Mouse (Mus musculus) ES-E14 (cell line): ENCODE data around the gene Znfx1. TPM values are rescaled to one million over a fixed set of nuclear protein-coding genes. Genes with fewer than 3 reads are reported as not detected.

ENCODE experiments used
- DNase-seq: peaks from one replicate; pipeline ENCODE4 v3.0.0-alpha.2; 2013; ENCODE audit warnings: low read depth, low spot score
- H3K27ac ChIP-seq: 2 replicates; pipeline ENCODE4 v1.5.1; 2012; ENCODE audit warnings: low read depth, mild to moderate bottlenecking, low read length, moderate library complexity, mixed read lengths; ENCODE audit not compliant: poor library complexity, insufficient read depth, severe bottlenecking
- H3K36me3 ChIP-seq: 2 replicates; pipeline ENCODE4 v1.6.1; 2012; ENCODE audit warnings: mild to moderate bottlenecking, low read length, moderate library complexity, mixed read lengths; ENCODE audit not compliant: control insufficient read depth, poor library complexity, insufficient read depth, severe bottlenecking
- H3K4me1 ChIP-seq, 2 experiments: fragments of 150-350 bp in 1 of 2; sonication (generic) in 1 of 2; 2 replicates each; pipeline ENCODE4 v1.6.1; 2012; ENCODE audit warnings: low read length in 2 of 2, mild to moderate bottlenecking in 1 of 2, mixed read lengths in 1 of 2; ENCODE audit not compliant: control insufficient read depth in 2 of 2, insufficient read depth in 2 of 2, poor library complexity in 1 of 2
- H3K4me3 ChIP-seq, 2 experiments: fragments of 150-350 bp in 1 of 2; sonication (generic) in 1 of 2; 2 replicates each; pipeline ENCODE4 v1.5.1; 2012; ENCODE audit warnings: low read length in 2 of 2, low read depth in 1 of 2, mild to moderate bottlenecking in 1 of 2, mixed read lengths in 1 of 2; ENCODE audit not compliant: insufficient read depth in 1 of 2, poor library complexity in 1 of 2, severe bottlenecking in 1 of 2
- H3K9ac ChIP-seq: 2 replicates; pipeline ENCODE4 v1.6.1; 2012; ENCODE audit warnings: low read depth, mild to moderate bottlenecking, low read length, mixed read lengths; ENCODE audit not compliant: poor library complexity, insufficient read depth, severe bottlenecking
- H3K9me3 ChIP-seq: fragments of 150-350 bp; sonication (generic); 2 replicates; pipeline ENCODE4 v1.6.1; 2012; ENCODE audit warnings: low read depth, mild to moderate bottlenecking, low read length; ENCODE audit not compliant: control insufficient read depth, insufficient read depth
- CHD2 ChIP-seq: IDR thresholded peaks from 2 replicates; pipeline ENCODE4 v1.6.1; 2014; ENCODE audit warnings: mild to moderate bottlenecking, low read depth, low read length, inconsistent platforms
- HCFC1 ChIP-seq: IDR thresholded peaks from 2 replicates; pipeline ENCODE4 v1.6.1; 2012; ENCODE audit warnings: low read length, inconsistent platforms, borderline replicate concordance; ENCODE audit not compliant: insufficient read depth
- MAFK ChIP-seq: IDR thresholded peaks from 2 replicates; pipeline ENCODE4 v1.6.1; 2014; ENCODE audit warnings: mild to moderate bottlenecking, low read depth, low read length, inconsistent platforms; ENCODE audit not compliant: insufficient read depth
- ZC3H11A ChIP-seq: IDR thresholded peaks from 2 replicates; pipeline ENCODE4 v1.6.1; 2012; ENCODE audit warnings: low read depth, mild to moderate bottlenecking, inconsistent platforms, low read length, borderline replicate concordance
- ZNF384 ChIP-seq: IDR thresholded peaks from 2 replicates; pipeline ENCODE4 v1.6.1; 2012; ENCODE audit warnings: low read depth, low read length, inconsistent platforms
- in situ Hi-C, 2 experiments: fragments of 600-800 bp; cut with MboI; formaldehyde crosslinking; loops; one replicate each; pipeline ENCODE4 v1.15.1; 2025; ENCODE audit warnings: low sequenced_read_pairs in 2 of 2, inconsistent platforms in 1 of 2; ENCODE audit not compliant: unreplicated experiment in 2 of 2
- total RNA-seq: library from RNA; depleted of rRNA; stranded (reverse); fragments of 300-350 nt; gene quantifications from 2 replicates; pipeline ENCODE4 v1.2.3, GENCODE M21; 2012

The Znfx1 gene
- total RNA-seq, 1 experiment = 15.3 TPM

- Histone ChIP-seq H3K36me3 (peaks cover 40% of the 10 kb centered on the region), H3K27ac (peak overlapping the region; percentile 12; the same call in 1 of the 2 replicates), H3K4me3 (peak overlapping the region in 1 of 2 experiments; percentile 44; a peak in 3 of 4 replicates), H3K9me3 (no peaks in the 10 kb centered on the region), H3K4me1 (peaks cover 10 to 12% of the 10 kb centered on the region in 2 experiments), H3K9ac (peak overlapping the region; percentile 57; the same call in 1 of the 2 replicates)
- in situ Hi-C loops = no loop called here
- DNase-seq = no peak
- TF ChIP-seq HCFC1 = no peak
These were observed 3.3 kb downstream of the Znfx1 start for GRCm38 (mm10) chr2:167059536-167059935.

GRCm38 (mm10) chr2:167058814-167059387, 3.9 kb downstream of the Znfx1 start:
- Histone ChIP-seq H3K4me3 (no peak overlapping the region), H3K36me3 (peaks cover 39% of the 10 kb centered on the region), H3K4me1 (peaks cover 10 to 12% of the 10 kb centered on the region in 2 experiments), H3K27ac (peak overlapping the region; percentile 80; the same call in 1 of the 2 replicates), H3K9me3 (no peaks in the 10 kb centered on the region), H3K9ac (no peak overlapping the region)
- DNase-seq = peak; percentile 77
- in situ Hi-C loops = no loop called here
- no peak for TF ChIP-seq MAFK
- TF ChIP-seq ZC3H11A = no peak
- TF ChIP-seq HCFC1 = no peak
- TF ChIP-seq CHD2 = 0 out of 2 replicates have a peak, but pooled peaks have one; percentile 11
- TF ChIP-seq ZNF384 = peak; percentile 97

GRCm38 (mm10) chr2:167058201-167058600, 4.6 kb downstream of the Znfx1 start:
- Histone ChIP-seq H3K36me3 (peaks cover 32% of the 10 kb centered on the region), H3K9ac (no peak overlapping the region; the same call in 1 of the 2 replicates), H3K9me3 (no peaks in the 10 kb centered on the region), H3K4me3 (no peak overlapping the region), H3K27ac (peak overlapping the region; percentile 80; the same call in 1 of the 2 replicates), H3K4me1 (peaks cover 10 to 13% of the 10 kb centered on the region in 2 experiments)
- no peak for DNase-seq
- in situ Hi-C loops = no loop called here
- no peak for TF ChIP-seq ZC3H11A
- TF ChIP-seq CHD2 = no peak
- TF ChIP-seq HCFC1 = no peak
- no peak for TF ChIP-seq MAFK
- no peak for TF ChIP-seq ZNF384

GRCm38 (mm10) chr2:167056942-167057323, 5.9 kb downstream of the Znfx1 start:
- no peak overlapping the region for H3K27ac ChIP-seq
- no peak overlapping the region for H3K9ac ChIP-seq
- H3K4me3 ChIP-seq = no peak overlapping the region
- DNase-seq = no peak
- H3K36me3 ChIP-seq = peaks cover 31% of the 10 kb centered on the region
- no peaks in the 10 kb centered on the region for H3K9me3 ChIP-seq
- in situ Hi-C loops = no loop called here
- TF ChIP-seq ZC3H11A (no peak), HCFC1 (no peak), ZNF384 (no peak), MAFK (no peak), CHD2 (no peak)
- peaks cover 10 to 16% of the 10 kb centered on the region in 2 experiments for H3K4me1 ChIP-seq
